Mouse (Mus musculus) adrenal gland, adult 8-10 months (tissue): ENCODE results near the gene Mycbp. TPM values are rescaled to one million over a fixed set of nuclear protein-coding genes. Genes with fewer than 3 reads are reported as not detected.

Experiments
- DNase-seq: peaks from one replicate; pipeline ENCODE4 v3.0.0; 2022
- total RNA-seq, 4 experiments: library from RNA; stranded (reverse); gene quantifications; 2 replicates each; pipeline ENCODE4 v1.2.4; 2022

Mycbp gene
- 10 to 100 TPM; 32.3 to 57.6 (median 45.2) TPM for total RNA-seq

GRCm38 (mm10) chr4:123904333-123905125, at the start of gene Mycbp:
Gene Mycbp (plus strand): TSS chr4:123904832.
- DNase-seq, result peak; percentile 98

- DNase-seq, result no peak
Observed at GRCm38 (mm10) chr4:123856888-123857287, 47.7 kb upstream of the Mycbp start.

GRCm38 (mm10) chr4:123858090-123858489, 46.5 kb upstream of the Mycbp start:
- no peak for DNase-seq

- no peak for DNase-seq
Observed at GRCm38 (mm10) chr4:123859379-123859778, 45.3 kb upstream of the Mycbp start, which contains the start of gene 4933427I04Rik. Gene 4933427I04Rik (plus strand): TSS chr4:123859679.

GRCm38 (mm10) chr4:123859803-123860202, 44.8 kb upstream of the Mycbp start:
- DNase-seq, result no peak

- DNase-seq, result no peak
Observed at GRCm38 (mm10) chr4:123860621-123861020, 44.0 kb upstream of the Mycbp start.

GRCm38 (mm10) chr4:123893726-123894125, 10.9 kb upstream of the Mycbp start:
- DNase-seq, result no peak

- DNase-seq, result no peak
Observed at GRCm38 (mm10) chr4:123894295-123894694, 10.3 kb upstream of the Mycbp start.

GRCm38 (mm10) chr4:123898696-123899095, 5.9 kb upstream of the Mycbp start:
- DNase-seq, result no peak

GRCm38 (mm10) chr4:123903432-123903831, 1.2 kb upstream of the Mycbp start:
- DNase-seq, result no peak

GRCm38 (mm10) chr4:123905126-123905668, 565 bp downstream of the Mycbp start:
- DNase-seq, result no peak

GRCm38 (mm10) chr4:123911503-123911902, 6.9 kb downstream of the Mycbp start:
- DNase-seq, result no peak

- DNase-seq, result no peak
Observed at GRCm38 (mm10) chr4:123912431-123912830, 7.8 kb downstream of the Mycbp start.

- DNase-seq, result peak; percentile 100
Observed at GRCm38 (mm10) chr4:123916748-123917547, 12.3 kb downstream of the Mycbp start, which contains the start of gene Rragc. Gene Rragc (plus strand): TSS chr4:123917446.

- DNase-seq, result peak; percentile 29
Observed at GRCm38 (mm10) chr4:123917548-123918140, 13.0 kb downstream of the Mycbp start, which contains the start of gene 4930535I16Rik. Gene 4930535I16Rik (minus strand): TSS chr4:123918022.

- DNase-seq, result no peak
Observed at GRCm38 (mm10) chr4:123918851-123919250, 14.2 kb downstream of the Mycbp start.

- DNase-seq, result no peak
Observed at GRCm38 (mm10) chr4:123921055-123921565, 16.5 kb downstream of the Mycbp start.

GRCm38 (mm10) chr4:123927961-123928360, 23.3 kb downstream of the Mycbp start:
- DNase-seq, result no peak

- DNase-seq, result no peak
Observed at GRCm38 (mm10) chr4:123929994-123930393, 25.4 kb downstream of the Mycbp start.

- no peak for DNase-seq
Observed at GRCm38 (mm10) chr4:123934306-123934705, 29.7 kb downstream of the Mycbp start.

- DNase-seq, result no peak
Observed at GRCm38 (mm10) chr4:123936059-123936458, 31.4 kb downstream of the Mycbp start.

GRCm38 (mm10) chr4:123939838-123940237, 35.2 kb downstream of the Mycbp start:
- peak; percentile 40 for DNase-seq
